Mouse (Mus musculus) urinary bladder, postnatal 25 days (tissue): Measurements from ENCODE around the gene Afg3l1.
"Not testable (repeated sequence)": the region's sequence is repeated elsewhere in the genome, so short reads cannot be mapped to it uniquely, and the experiment has no call there.

Experiments used
- DNase-seq: peaks from one replicate; pipeline ENCODE4 v3.0.0; 2022; ENCODE audit warnings: low spot score

Gene Afg3l1

DNA sequence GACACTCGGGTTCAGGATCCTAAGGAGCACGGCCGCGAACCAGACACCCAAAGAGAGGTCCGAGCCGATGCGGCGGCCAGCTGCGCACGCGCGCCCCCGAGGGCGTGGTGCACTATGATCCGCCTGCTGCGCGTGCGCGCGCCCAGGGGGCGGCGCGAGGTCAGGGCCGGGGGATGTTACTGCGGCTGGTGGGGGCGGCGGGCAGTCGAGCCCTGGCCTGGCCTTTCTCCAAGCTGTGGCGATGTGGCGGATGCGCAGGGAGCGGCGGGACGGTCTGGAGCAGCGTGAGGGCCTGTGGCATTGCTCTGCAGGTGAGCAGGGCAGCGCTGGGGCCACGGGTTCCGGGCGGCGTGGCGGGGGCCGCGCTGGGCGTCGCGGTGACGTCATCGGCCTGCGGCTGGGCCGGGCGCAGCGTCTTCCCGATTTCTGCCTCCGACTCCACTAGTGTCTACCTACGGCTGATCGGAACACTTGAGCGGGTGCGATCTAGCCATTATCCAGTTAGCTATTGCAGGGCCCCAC lies at the start of gene Afg3l1:
Gene Afg3l1 (plus strand): TSS at position 167 of the 522 bp plus-strand sequence.
- DNase-seq = peak; percentile 94

DNA sequence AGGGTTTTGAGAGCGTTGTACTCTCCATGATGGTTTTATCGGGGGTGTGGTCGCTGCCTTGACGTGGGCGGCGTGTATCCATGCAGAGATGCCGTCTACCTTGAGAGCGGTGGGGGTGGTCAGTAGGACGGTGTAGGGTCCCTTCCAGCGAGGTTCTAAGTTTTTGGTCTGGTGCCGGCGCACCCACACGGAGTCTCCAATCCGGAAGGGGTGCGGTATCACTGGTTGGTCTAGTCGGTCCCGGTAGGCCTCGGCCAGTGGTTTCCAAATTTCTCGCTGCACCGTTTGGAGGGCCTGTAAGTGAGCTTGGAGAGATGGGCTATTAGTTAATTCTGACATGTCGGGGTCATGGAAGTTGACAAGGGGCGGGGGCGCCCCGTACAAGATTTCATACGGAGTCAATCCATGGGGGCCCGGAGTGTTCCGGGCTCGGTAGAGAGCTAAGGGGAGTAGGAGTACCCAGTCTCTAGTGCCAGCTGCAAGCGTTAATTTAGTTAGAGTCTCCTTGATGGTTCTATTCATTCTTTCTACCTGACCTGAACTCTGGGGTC lies 49.3 kb upstream of the Afg3l1 start:
- DNase-seq = no peak

DNA sequence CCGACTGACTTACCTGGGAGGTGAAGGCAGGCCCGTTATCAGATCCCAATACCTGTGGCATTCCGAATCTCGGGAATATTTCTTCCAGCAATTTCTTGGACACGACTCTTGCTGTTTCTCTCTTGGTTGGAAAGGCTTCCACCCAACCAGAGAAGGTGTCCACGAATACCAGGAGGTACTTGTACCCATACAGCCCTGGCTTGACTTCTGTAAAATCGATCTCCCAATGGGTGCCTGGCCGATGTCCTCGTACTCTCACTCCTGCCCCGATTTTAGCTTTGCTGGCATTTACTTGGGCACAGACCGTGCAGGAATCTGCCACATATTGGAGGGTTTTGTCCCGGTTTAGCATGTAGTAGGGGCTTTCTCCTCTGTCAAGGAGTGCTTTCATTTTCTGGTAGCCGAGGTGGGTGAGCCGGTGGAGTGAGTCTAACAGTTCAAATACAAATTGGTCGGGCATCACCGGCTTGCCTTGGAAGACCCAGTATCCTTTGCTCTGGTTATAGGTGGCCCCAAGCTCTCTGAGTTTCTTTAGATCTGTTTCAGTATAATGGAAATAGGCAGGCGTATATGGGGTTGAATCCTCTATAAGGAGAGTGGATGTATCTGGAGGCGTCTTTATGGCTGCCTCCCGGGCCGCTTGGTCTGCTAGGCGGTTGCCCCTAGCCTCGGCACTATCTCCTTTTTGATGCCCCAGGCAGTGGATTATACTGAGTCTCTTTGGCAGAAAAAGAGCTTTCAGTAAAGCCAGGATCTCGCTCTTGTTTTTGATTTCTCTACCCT lies 48.6 kb upstream of the Afg3l1 start:
- DNase-seq = no peak

DNA sequence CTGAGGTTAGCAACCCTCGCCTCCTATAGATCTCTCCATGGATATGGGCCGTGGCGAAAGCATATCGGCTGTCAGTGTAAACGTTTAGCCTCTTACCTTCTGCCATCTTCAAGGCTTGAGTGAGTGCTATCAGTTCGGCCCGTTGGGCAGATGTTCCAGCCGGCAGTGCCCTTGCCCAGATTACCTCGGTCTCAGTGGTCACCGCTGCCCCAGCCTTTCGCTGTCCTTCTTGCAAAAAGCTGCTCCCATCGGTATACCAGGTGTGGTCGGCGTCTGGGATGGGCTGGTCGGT lies 48.0 kb upstream of the Afg3l1 start:
- DNase-seq = not testable (repeated sequence)

DNA sequence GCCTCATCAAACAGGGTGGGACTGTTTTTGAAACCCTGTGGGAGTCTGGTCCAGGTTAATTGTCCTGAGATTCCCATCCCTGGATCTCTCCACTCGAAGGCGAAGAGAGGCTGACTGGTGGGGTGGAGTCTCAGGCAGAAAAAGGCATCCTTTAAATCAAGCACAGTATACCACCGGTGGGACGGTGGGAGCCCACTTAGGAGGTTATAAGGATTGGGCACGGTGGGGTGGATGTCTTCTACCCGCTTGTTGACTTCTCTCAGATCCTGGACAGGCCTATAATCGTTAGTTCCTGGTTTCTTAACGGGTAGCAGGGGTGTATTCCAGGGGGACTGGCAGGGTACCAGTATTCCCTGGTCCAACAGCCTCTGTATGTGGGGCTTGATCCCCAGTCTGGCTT lies 46.8 kb upstream of the Afg3l1 start:
- not testable (repeated sequence) for DNase-seq

DNA sequence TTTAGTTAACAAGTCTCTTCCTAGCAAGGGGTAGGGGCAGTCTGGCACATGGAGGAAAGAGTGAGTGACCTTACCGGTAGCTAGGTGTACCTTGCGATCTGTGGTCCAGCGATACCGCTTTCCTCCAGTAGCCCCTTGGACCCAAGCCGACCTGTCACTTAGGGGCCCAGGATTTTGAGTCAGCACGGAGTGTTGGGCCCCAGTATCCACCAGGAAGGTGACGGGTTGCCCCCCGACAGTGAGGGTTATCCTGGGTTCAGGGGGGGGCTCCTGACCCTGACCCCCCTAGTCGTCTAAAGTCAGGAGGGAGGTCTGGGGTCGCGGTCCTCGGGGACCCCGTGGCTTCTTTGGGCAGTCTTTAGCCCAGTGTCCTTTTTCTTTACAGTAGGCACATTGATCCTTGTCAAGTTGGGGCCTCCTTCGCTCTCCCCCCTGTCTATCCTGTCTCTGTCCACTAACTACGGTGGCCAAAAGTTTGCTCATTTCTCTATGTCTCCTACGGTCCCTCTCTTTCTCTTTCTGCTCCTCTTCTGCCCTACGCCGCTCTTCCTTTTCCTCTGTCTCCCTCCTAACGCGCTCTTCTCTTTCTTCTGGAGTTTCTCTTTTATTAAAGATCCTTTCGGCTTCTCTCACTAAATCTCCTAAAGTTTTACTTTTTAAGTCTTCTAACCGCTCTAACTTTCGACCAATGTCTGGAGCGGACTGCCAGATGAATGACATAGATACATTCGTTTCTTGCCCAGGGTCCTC lies 45.9 kb upstream of the Afg3l1 start:
- no peak for DNase-seq

DNA sequence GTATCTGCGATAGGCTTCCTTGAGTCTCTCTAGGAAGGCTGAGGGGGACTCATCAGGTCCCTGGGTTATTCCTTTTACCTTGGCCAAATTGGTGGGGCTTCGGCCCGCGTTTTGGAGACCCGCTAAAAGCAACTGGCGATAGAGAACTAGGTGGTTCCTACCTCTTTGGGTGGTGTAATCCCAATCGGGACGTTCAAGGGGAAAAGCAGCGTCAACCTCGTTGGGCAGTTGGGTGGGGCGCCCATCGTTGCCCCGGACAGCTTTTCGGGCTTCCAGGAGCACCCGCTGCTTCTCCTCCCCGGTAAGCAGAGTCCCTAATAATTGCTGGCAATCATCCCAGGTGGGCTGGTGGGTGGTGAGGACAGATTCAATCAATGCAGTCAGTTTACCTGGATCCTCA lies 45.3 kb upstream of the Afg3l1 start:
- no peak for DNase-seq

DNA sequence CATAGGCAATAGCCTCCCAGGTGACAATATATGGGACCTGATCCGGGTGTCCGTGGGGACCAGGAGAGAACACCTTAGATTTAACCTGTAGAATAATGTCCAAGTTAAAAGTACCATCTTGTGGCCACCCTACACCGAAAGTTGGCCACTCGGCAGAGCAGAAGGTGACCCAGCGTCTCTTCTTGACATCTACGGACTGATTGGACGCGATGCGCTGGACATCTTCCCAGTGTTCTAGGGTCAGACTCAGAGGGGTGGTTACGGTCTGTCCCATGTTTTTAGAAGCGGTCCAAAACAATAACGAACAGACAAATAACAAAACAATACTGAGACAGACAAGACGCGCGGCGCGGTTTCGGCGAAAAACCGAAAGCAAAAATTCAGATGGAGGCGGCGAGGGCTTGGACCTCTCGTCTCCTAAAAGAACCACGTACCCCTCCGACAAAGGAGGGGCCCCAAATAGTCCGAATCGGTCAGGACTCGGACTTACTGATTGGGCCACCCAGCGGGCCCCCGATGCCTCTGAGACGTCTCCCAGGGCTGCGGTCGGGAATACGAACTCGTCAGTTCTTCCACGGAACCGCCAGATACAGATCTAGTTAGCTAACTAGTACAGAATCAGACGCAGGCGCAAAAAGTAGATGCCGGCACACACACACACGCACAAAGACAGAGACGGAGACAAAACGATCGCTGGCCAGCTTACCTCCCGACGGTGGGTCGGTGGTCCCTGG lies 44.3 kb upstream of the Afg3l1 start:
- not testable (repeated sequence) for DNase-seq

DNA sequence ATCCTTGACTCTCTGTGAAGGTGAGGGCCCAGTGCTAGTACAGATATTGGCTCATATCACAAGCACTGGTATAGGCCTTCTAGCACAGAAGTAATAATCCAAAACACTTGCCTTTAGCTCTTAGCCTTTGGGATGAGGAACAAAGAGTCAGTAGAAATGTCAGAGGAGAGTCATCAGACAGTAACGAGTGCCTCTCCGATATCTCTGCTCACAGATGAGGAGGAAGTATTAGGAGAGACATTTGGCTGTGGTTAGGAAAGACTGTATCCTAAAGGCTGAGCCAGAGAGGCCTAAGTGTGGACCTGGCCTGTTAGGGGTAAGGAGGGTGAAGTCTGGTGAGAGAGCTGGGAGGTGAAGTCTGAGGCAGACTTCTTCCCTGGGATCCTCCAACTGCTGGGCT lies 35.9 kb upstream of the Afg3l1 start:
- no peak for DNase-seq

DNA sequence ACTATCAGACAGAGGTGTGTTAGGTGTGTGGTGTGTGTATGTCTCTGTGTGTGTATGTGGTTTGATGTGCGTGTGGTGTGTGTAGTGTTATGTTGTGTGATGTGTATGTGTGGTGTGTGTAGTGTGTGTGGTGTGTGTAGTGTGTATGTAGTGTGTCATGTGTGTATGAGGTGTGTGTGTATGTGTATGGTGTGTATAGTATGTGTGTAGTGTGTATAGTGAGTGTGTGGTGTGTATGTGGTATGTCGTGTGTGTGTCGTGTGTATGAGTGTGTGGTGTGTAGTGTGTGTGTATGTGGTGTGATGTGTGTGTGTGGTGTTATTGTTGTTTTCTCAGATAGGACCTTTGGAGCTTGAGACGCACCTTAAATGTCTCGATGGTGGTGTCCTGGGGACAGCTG lies 35.4 kb upstream of the Afg3l1 start:
- DNase-seq = no peak

DNA sequence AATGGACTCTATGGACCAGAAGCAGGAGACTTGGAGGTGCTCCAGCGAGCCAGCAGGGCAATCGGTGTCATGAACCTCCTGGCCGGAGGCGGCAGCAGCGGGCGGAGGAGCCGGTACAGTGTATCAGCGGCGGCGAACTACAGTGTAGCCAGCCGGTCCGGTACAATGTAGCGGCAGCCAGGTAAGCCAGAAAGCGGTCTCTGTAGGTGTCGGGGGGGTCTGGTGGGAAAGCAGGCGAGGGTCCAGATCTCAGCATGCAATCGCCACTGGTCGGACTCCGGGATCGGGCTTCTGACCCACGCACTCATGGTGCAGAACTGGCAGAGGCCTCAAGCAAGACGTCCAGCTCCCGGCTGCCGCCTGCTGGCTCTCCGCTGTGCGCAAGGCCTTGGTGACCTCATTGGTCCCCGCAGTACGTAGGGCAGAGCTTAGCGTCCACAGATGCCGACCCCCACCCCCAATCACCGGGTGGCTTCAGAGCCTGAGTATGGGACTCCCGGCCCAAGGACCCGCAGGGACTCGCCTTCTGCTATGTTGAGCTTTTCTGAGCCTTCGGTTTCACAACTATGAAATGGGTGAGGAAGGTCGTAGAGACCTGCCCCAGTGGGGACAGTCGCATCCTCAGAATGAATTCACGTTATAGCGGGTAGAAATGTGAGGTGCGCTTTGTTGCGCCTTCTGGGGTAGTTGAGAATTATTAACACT lies 34.7 kb upstream of the Afg3l1 start:
- peak; percentile 96 for DNase-seq

DNA sequence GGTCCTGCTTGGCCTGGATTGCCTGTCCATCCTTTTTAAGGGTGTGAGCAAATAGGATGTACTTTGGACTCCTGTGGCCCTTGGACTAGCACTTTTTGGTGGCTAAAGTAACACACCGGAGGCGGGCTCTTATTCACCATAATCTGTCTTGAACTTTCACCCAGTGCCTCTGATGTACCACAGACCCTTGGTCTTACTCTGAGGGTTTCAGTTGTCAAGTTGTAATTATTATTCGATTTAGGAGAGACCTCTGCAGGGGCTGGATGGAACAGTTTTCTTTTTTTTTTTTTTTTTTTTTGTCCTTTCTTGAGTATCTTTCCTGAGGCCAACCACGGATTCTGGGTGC lies 34.2 kb upstream of the Afg3l1 start:
- no peak for DNase-seq

DNA sequence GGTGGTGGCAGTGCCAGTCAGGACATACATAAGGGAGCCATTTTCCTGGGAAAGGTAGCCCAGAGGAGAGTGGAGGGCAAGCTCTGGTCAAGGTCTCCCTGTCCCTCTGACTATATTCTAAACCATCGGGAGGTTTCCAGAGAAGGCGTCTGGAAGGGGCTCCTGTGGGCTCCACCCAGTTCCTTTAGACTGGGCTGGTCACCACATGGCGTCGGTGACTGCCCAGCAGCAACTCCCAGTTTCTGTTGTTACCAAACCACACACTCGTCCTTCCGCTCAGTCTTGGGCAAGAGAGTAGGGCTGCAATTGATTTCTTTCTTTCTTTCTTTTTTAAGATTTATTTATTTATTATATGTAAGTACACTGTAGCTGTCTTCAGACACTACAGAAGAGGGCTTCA lies 33.6 kb upstream of the Afg3l1 start:
- no peak for DNase-seq

DNA sequence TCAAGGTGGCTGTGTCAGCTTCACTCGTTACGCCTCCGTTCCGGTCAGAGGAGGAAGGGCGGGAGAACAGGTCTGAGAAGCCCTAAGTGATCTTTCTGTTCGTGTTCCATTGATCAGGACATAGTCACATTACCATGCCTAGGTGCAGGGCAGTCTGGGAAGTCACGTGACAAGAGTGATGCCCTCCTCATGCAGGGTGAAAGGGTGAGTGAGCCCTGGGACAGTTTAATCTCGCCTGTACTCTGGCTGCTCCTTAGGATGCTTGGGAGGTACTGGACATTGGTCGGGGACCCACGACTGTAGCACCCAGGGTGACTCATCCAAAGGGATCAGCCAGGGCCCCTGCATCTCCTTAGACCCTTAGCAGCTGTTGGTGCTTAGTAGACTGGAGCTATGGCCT lies 31.7 kb upstream of the Afg3l1 start:
- no peak for DNase-seq

DNA sequence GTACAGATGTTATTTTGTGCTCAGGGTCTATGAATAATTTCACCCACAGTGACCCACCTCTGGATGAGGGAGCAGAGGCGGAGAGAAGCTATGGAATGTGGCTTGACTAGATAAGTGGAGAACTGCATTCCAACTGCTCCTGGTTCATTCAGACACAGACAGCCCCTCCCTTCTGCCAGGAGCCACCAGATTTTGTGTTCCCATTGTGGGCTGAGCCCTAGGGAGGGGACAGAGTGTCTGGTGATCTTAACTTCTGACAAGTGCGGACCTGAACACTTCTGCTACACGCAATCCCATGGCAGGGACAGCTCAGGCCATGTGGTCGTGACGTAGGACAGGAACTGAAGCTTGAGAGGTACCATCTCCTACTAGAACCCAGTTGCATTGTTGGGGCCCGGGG lies 30.9 kb upstream of the Afg3l1 start:
- DNase-seq = no peak

DNA sequence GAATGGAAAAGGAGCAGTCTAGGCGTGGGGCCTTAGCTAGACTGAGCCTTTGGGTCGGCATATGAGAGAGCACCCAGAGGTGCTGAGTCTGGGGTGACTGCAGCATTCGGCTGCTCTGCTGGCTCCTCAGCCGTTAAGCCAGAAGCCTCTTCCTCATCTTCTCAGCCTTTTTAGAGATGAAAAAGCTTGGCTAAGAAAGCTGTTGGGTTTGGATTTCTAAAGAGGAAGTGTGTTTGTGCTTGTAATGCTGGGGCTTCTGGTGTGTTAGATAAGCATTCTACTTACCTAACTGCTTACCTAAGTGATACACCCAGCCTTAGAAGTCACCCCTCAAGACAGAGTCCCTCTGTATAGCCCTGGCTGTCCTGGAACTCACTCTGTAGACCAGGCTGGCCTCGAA lies 26.9 kb upstream of the Afg3l1 start:
- no peak for DNase-seq

DNA sequence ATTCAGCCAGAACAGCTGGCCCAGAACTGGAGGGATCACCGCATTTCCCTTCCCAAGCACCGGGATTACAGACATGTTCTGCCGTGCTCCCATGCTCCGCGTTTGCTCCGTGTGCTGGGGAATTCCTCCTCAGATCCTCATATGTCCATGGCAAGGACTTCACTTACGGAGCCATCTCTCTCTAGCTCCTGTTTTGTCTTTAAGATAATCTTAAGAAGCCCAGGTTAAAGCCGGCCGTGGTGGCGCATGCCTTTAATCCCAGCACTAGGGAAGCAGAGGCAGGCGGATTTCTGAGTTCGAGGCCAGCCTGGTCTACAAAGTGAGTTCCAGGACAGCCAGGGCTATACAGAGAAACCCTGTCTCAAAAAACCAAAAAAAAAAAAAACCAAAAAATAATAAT lies 26.0 kb upstream of the Afg3l1 start:
- not testable (repeated sequence) for DNase-seq

DNA sequence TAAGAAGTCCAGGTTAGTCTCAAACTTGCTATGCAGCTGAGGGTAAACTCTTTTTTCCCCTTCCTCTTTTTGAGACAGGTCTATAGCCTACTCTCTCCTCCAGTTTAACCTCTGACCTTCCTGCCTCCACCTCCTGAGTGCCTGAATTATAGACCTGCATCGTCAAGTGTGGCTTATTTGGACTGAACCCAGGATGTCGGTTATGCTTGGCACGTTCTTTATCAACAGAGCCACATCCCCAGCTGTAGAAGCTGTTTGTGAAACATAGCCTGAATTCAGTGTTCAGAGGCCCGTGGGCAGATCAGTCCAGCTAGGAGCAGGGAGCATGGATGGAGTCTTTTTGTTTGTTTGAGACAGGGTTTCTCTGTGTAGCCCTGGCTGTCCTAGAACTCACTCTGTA lies 25.6 kb upstream of the Afg3l1 start:
- no peak for DNase-seq

DNA sequence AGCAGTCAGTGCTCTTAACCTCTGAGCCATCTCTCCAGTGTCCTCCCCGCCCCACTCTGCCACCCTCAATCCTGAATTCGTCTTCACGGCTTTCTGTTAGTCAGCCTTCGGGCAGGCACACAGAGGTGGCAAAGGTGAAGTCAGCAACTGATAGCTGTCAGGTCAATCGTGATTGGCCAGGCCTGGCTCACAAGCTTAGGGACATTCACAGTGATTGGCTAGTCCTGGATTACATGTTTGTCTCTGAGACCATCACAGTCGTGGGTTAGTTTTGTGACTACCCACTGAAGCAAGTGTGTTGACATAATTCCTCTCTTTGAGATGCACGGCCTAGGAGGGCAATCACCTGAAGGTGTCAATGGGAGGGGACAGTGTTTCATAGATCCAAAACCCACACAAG lies 24.4 kb upstream of the Afg3l1 start:
- DNase-seq = no peak

DNA sequence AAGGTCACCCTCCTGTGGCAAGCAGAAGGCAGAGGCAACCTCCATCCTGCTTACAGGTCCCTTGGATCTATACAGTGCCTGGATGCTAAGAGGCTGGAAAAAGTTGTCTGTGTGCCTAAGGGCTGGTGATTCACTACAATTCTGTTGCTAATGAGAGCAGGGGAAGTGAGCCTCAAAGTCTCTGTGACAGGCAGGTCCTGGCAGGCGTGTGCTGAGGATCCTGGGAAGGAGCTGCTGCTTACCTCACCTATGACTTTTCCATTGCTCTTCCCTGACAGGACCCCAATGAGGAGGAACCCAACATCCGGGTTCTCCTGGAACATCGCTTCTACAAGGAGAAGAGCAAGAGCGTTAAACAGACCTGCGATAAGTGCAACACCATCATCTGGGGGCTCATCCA lies 23.8 kb upstream of the Afg3l1 start:
- no peak for DNase-seq

DNA sequence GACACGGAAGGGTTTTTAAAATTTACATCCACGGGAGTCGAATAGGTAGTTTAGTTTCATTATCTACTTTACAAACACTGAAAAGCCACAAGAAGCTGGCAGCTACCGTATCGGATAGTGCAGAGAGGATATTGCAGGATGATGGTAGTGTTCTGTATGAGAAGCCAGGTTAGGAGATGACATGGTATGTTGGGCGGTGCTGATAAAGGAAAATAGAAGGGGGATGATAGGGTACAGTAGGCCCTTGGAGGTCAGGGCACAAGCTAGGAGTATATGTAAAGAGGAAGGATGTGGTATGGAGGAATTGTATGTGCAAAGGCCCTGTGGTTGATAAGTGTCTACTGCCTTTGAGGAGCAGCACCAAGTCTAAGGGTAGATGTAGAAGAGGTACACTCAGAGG lies 23.1 kb upstream of the Afg3l1 start:
- DNase-seq = no peak

DNA sequence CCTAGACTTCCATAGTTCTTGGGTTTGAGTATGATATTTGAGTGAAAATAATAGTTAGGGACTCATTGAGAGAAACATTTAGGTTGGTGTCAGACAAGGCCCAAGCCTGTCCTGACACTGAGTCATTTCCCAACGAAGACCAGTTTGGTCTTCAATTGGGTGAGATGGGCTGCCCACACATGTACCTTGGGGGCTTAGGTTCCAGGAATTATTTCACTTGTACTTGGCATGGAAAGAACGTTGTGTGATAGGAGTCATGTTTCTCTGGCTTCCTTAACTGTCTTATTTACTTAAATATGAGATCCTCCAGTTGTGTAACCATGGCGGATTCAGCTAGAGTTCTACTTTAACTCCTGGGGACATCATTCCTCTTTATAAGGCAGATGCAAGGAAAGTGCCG lies 14.1 kb upstream of the Afg3l1 start:
- DNase-seq = no peak
